Mouse (Mus musculus): ENCODE measurements around the gene Mta3. TPM values are rescaled to one million over a fixed set of nuclear protein-coding genes. Genes with fewer than 3 reads are reported as not detected.
A peak's percentile ranks its signal among the peaks of the same experiment; 100 is the strongest.
"Not testable (repeated sequence)": the region's sequence is repeated elsewhere in the genome, so short reads cannot be mapped to it uniquely, and the experiment has no call there.

The Mta3 gene
- polyA plus RNA-seq, 1 experiment: 33.0 TPM

GRCm38 (mm10) chr17:83708256-83708655 lies 2.3 kb downstream of the Mta3 start:
- TF ChIP-seq CTCF (conservative IDR thresholded peaks at IDR 0.05; ENCODE audit: insufficient read depth, insufficient read length, low read depth, low read length) (no peak), POLR2A (IDR thresholded peaks at IDR 0.05; ENCODE audit: low read depth, low read length) (no peak)
- WGBS: 84% methylated on average over 10 of the region's 10 CpGs
- H3K27me3 ChIP-seq (replicated peaks; ENCODE audit: control insufficient read depth, insufficient read depth, low read length): no peaks in the 10 kb centered on the region
- no peak overlapping the region for H3K4me3 ChIP-seq (ENCODE audit: insufficient read depth, low read depth, low read length)
- DNase-seq: no peak
- peak overlapping the region; percentile 40; the same call in 1 of the 2 replicates for H3K27ac ChIP-seq (ENCODE audit: insufficient read depth, low read depth, low read length)
- no peaks in the 10 kb centered on the region for H3K4me1 ChIP-seq (ENCODE audit: control insufficient read depth, insufficient read depth, low read length)
- no peaks in the 10 kb centered on the region; the same call in 1 of the 2 replicates for H3K36me3 ChIP-seq (ENCODE audit: control insufficient read depth, insufficient read depth, low read length)

GRCm38 (mm10) chr17:83708891-83709290 lies 2.9 kb downstream of the Mta3 start:
- WGBS: 86% methylated on average over 6 of the region's 6 CpGs
- no peak for DNase-seq
- H3K4me1 ChIP-seq (ENCODE audit: control insufficient read depth, insufficient read depth, low read length): no peaks in the 10 kb centered on the region

GRCm38 (mm10) chr17:83709517-83709916 lies 3.6 kb downstream of the Mta3 start:
- WGBS: 91% methylated on average over 3 of the region's 3 CpGs
- not testable (repeated sequence) for H3K27ac ChIP-seq (ENCODE audit: insufficient read depth, low read depth, low read length); H3K4me1 ChIP-seq (ENCODE audit: control insufficient read depth, insufficient read depth, low read length); H3K27me3 ChIP-seq (replicated peaks; ENCODE audit: control insufficient read depth, insufficient read depth, low read length); H3K36me3 ChIP-seq (ENCODE audit: control insufficient read depth, insufficient read depth, low read length); H3K4me3 ChIP-seq (ENCODE audit: insufficient read depth, low read depth, low read length); DNase-seq

More at GRCm38 (mm10) chr17:83708891-83709290, 2.9 kb downstream of the Mta3 start:
- H3K4me3 ChIP-seq (ENCODE audit: insufficient read depth, low read depth, low read length): no peak overlapping the region
- no peaks in the 10 kb centered on the region for H3K27me3 ChIP-seq (replicated peaks; ENCODE audit: control insufficient read depth, insufficient read depth, low read length)
- TF ChIP-seq POLR2A (IDR thresholded peaks at IDR 0.05; ENCODE audit: low read depth, low read length): no peak
- TF ChIP-seq CTCF (conservative IDR thresholded peaks at IDR 0.05; ENCODE audit: insufficient read depth, insufficient read length, low read depth, low read length): no peak
- no peak overlapping the region for H3K27ac ChIP-seq (ENCODE audit: insufficient read depth, low read depth, low read length)
- H3K36me3 ChIP-seq (ENCODE audit: control insufficient read depth, insufficient read depth, low read length): no peaks in the 10 kb centered on the region; the same call in 1 of the 2 replicates

GRCm38 (mm10) chr17:83710639-83711038 lies 4.7 kb downstream of the Mta3 start:
- no peak for TF ChIP-seq POLR2A (IDR thresholded peaks at IDR 0.05; ENCODE audit: low read depth, low read length)
- TF ChIP-seq CTCF (conservative IDR thresholded peaks at IDR 0.05; ENCODE audit: insufficient read depth, insufficient read length, low read depth, low read length): no peak
- WGBS: 79% methylated on average over 8 of the region's 8 CpGs
- H3K4me3 ChIP-seq (ENCODE audit: insufficient read depth, low read depth, low read length): no peak overlapping the region
- H3K36me3 ChIP-seq (ENCODE audit: control insufficient read depth, insufficient read depth, low read length): peaks cover 2% of the 10 kb centered on the region; the same call in 1 of the 2 replicates
- H3K4me1 ChIP-seq (ENCODE audit: control insufficient read depth, insufficient read depth, low read length): no peaks in the 10 kb centered on the region
- H3K27ac ChIP-seq (ENCODE audit: insufficient read depth, low read depth, low read length): no peak overlapping the region
- no peak for DNase-seq
- H3K27me3 ChIP-seq (replicated peaks; ENCODE audit: control insufficient read depth, insufficient read depth, low read length): no peaks in the 10 kb centered on the region

- TF ChIP-seq POLR2A (IDR thresholded peaks at IDR 0.05; ENCODE audit: low read depth, low read length): no peak
- no peak for TF ChIP-seq CTCF (conservative IDR thresholded peaks at IDR 0.05; ENCODE audit: insufficient read depth, insufficient read length, low read depth, low read length)
- H3K27ac ChIP-seq (ENCODE audit: insufficient read depth, low read depth, low read length): no peak overlapping the region
- no peak for DNase-seq
- H3K36me3 ChIP-seq (ENCODE audit: control insufficient read depth, insufficient read depth, low read length): peaks cover 5% of the 10 kb centered on the region
- no peak overlapping the region for H3K4me3 ChIP-seq (ENCODE audit: insufficient read depth, low read depth, low read length)
- H3K27me3 ChIP-seq (replicated peaks; ENCODE audit: control insufficient read depth, insufficient read depth, low read length): no peaks in the 10 kb centered on the region
- WGBS: 92% methylated on average over 9 of the region's 9 CpGs
- H3K4me1 ChIP-seq (ENCODE audit: control insufficient read depth, insufficient read depth, low read length): no peaks in the 10 kb centered on the region
These were observed 6.4 kb downstream of the Mta3 start for GRCm38 (mm10) chr17:83712341-83712740.

- no peak for TF ChIP-seq CTCF (conservative IDR thresholded peaks at IDR 0.05; ENCODE audit: insufficient read depth, insufficient read length, low read depth, low read length)
- TF ChIP-seq POLR2A (IDR thresholded peaks at IDR 0.05; ENCODE audit: low read depth, low read length): no peak
- Histone ChIP-seq H3K4me1 (ENCODE audit: control insufficient read depth, insufficient read depth, low read length) (0 out of 2 replicates have a peak, but pooled peaks cover 3% of the 10 kb centered on the region), H3K27me3 (replicated peaks; ENCODE audit: control insufficient read depth, insufficient read depth, low read length) (no peaks in the 10 kb centered on the region), H3K4me3 (ENCODE audit: insufficient read depth, low read depth, low read length) (no peak overlapping the region), H3K36me3 (ENCODE audit: control insufficient read depth, insufficient read depth, low read length) (peaks cover 3% of the 10 kb centered on the region), H3K27ac (ENCODE audit: insufficient read depth, low read depth, low read length) (no peak overlapping the region)
- WGBS: 89% methylated on average over 12 of the region's 12 CpGs
- no peak for DNase-seq
These were observed 14.5 kb downstream of the Mta3 start for GRCm38 (mm10) chr17:83720449-83720848.

GRCm38 (mm10) chr17:83721157-83721556 lies 15.2 kb downstream of the Mta3 start:
- TF ChIP-seq CTCF (conservative IDR thresholded peaks at IDR 0.05; ENCODE audit: insufficient read depth, insufficient read length, low read depth, low read length) (no peak), POLR2A (IDR thresholded peaks at IDR 0.05; ENCODE audit: low read depth, low read length) (no peak)
- no peak overlapping the region for H3K4me3 ChIP-seq (ENCODE audit: insufficient read depth, low read depth, low read length)
- no peak for DNase-seq
- H3K27me3 ChIP-seq (replicated peaks; ENCODE audit: control insufficient read depth, insufficient read depth, low read length): no peaks in the 10 kb centered on the region
- 0 out of 2 replicates have a peak, but pooled peaks cover 3% of the 10 kb centered on the region for H3K4me1 ChIP-seq (ENCODE audit: control insufficient read depth, insufficient read depth, low read length)
- WGBS: 91% methylated on average over 10 of the region's 10 CpGs
- H3K27ac ChIP-seq (ENCODE audit: insufficient read depth, low read depth, low read length): no peak overlapping the region
- H3K36me3 ChIP-seq (ENCODE audit: control insufficient read depth, insufficient read depth, low read length): peaks cover under 1% of the 10 kb centered on the region

All from kidney, adult 2 months (tissue).